Mouse (Mus musculus) T-helper 17 cell (primary cell): Measurements from ENCODE around the gene Rasl10b.

Source experiments
- in situ Hi-C, 2 experiments: fragments of 300-600 bp; cut with MboI, MseI; formaldehyde crosslinking; loops; 1 replicate in 1 of 2; 2 replicates in 1 of 2; pipeline ENCODE4 v1.15.1; 2025; ENCODE audit warnings: high pct_unique_total_duplicates in 2 of 2

Rasl10b gene

DNA sequence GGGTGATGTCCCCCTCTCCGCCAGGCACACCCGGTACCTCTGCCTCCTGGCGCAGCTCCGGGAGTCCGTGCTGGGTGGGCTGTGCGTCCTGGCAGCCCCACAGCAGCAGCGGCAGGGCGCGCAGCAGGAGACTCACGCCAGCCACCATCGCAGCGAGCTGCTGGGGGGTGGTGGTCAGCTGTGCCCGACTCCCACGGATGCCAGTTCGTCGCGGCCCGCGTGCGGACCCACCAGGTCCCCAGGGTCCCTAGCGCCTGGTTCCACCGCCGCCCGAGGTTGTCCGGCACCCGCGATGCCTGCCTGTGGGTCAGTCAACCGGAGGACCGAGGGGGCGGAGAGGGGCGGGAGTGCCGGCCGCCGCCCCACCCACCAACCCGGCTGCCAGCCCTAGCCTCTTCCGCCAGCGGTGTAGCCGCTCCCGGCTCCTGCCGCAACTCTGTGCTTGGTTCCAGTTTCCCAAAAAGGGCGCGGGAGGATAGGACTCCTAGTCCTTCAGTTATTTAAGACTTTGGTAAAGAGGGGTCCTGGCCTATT, 53.8 kb downstream of the Rasl10b start, which contains the start of gene Mmp28:
Gene Mmp28, minus strand, starts transcription at position 361 of the 534 bp plus-strand sequence.
- in situ Hi-C loops = no loop called here

DNA sequence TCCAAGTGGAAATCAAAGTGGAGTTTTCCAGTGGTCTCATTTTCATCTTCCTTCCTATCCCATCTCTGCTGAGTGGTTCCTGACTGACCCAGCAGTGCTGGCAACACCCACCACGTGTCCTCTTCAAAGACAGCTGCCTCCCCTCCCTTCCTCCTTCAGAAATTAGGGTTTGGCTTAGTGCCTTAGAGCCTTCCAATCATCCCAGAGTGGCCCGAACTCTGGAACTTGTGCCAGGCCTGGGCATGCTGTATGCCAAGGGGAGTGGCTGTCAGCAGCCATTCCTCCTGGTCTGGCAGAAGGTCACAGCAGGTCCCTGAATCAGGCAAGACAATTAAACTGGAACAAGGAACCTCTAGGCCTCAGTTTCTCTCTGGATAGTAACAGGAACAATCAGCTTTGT, 57.0 kb downstream of the Rasl10b start:
- in situ Hi-C loops = no loop called here

DNA sequence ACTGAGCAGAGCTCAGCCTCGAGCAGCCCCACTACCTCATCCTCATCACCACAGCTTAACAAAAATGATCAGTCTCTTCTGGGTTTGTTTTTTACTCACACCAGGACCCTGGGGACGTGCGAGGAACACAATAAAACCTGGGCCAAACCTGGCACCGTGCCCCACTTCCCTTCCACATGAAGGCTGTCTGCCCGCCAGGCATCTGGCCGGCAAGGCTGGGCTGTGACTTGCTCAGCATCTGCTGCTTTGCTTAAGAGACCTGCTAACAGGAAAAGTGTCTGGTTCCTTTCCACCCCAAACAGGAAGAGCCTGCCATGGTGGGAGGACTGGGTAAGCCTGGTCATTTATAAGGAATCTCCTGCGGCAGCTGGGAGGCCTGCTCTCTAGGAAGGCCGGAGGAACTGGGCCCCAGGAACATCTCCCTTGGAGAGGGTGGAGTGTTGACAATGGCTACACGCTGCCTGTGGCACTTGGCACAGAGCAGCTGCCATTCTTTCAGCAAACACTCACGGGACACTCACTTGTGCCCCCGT, 58.2 kb downstream of the Rasl10b start:
- in situ Hi-C loops = no loop called here

DNA sequence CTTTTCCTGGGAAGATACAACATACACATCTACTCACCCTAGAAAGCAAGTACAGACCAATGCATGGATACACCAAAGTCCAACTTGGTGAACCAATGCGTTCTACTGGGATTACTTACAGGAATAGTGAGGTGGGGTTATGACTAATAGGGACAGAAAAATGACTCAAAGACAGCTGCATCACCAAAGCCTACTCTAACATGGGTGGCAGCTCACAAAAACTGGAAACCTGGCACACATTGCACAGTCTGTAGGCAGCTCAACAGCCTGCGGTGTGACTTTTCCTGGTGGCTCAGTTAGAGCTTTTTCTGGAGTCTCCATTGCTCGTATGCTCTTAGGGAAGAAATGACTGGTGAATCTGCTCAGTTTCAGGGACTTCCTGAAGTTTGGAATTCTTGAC, 59.8 kb downstream of the Rasl10b start:
- in situ Hi-C loops = no loop called here
